Mouse (Mus musculus): Measurements from ENCODE around the gene Slc25a5. TPM values are rescaled to one million over a fixed set of nuclear protein-coding genes. Genes with fewer than 3 reads are reported as not detected.
"Not testable (repeated sequence)": the region's sequence is repeated elsewhere in the genome, so short reads cannot be mapped to it uniquely, and the experiment has no call there.

Slc25a5 gene
- total RNA-seq (2015) = 1,266 and 1,295 TPM in 2 replicates
- 902 and 1,027 TPM in 2 replicates for total RNA-seq (2017)

- ATAC-seq (replicated peaks; ENCODE audit: poor library complexity) = peak; percentile 94
Measured at GRCm38 (mm10) chrX:36795424-36796162, at the start of gene Slc25a5. TSS of gene Slc25a5 (plus strand) at chrX:36795651.

GRCm38 (mm10) chrX:36746789-36747188 is 48.7 kb upstream of the Slc25a5 start:
- no peak for ATAC-seq (replicated peaks; ENCODE audit: poor library complexity)

GRCm38 (mm10) chrX:36748573-36748972 is 46.9 kb upstream of the Slc25a5 start:
- no peak for ATAC-seq (replicated peaks; ENCODE audit: poor library complexity)

- ATAC-seq (replicated peaks; ENCODE audit: poor library complexity) = no peak
Measured at GRCm38 (mm10) chrX:36749281-36749785, 46.1 kb upstream of the Slc25a5 start.

- no peak for ATAC-seq (replicated peaks; ENCODE audit: poor library complexity)
Measured at GRCm38 (mm10) chrX:36750591-36750990, 44.9 kb upstream of the Slc25a5 start.

GRCm38 (mm10) chrX:36752586-36752985 is 42.9 kb upstream of the Slc25a5 start:
- ATAC-seq (replicated peaks; ENCODE audit: poor library complexity) = no peak

GRCm38 (mm10) chrX:36757796-36758472 is 37.5 kb upstream of the Slc25a5 start:
- no peak for ATAC-seq (replicated peaks; ENCODE audit: poor library complexity)

GRCm38 (mm10) chrX:36758566-36758965 is 36.9 kb upstream of the Slc25a5 start:
- peak; percentile 45 for ATAC-seq (replicated peaks; ENCODE audit: poor library complexity)

- ATAC-seq (replicated peaks; ENCODE audit: poor library complexity) = peak; percentile 97
Measured at GRCm38 (mm10) chrX:36760946-36761635, 34.4 kb upstream of the Slc25a5 start.

- no peak for ATAC-seq (replicated peaks; ENCODE audit: poor library complexity)
Measured at GRCm38 (mm10) chrX:36762289-36762688, 33.2 kb upstream of the Slc25a5 start.

- ATAC-seq (replicated peaks; ENCODE audit: poor library complexity) = peak; percentile 44; the same call in 1 of the 2 replicates
Measured at GRCm38 (mm10) chrX:36762894-36763293, 32.6 kb upstream of the Slc25a5 start.

GRCm38 (mm10) chrX:36763298-36763933 is 32.0 kb upstream of the Slc25a5 start:
- no peak for ATAC-seq (replicated peaks; ENCODE audit: poor library complexity)

- ATAC-seq (replicated peaks; ENCODE audit: poor library complexity) = no peak
Measured at GRCm38 (mm10) chrX:36763934-36764317, 31.5 kb upstream of the Slc25a5 start.

GRCm38 (mm10) chrX:36767386-36767785 is 28.1 kb upstream of the Slc25a5 start:
- ATAC-seq (replicated peaks; ENCODE audit: poor library complexity) = no peak

GRCm38 (mm10) chrX:36772591-36772990 is 22.9 kb upstream of the Slc25a5 start:
- no peak for ATAC-seq (replicated peaks; ENCODE audit: poor library complexity)

GRCm38 (mm10) chrX:36775520-36775919 is 19.9 kb upstream of the Slc25a5 start:
- no peak for ATAC-seq (replicated peaks; ENCODE audit: poor library complexity)

GRCm38 (mm10) chrX:36777694-36778093 is 17.8 kb upstream of the Slc25a5 start:
- no peak for ATAC-seq (replicated peaks; ENCODE audit: poor library complexity)

- ATAC-seq (replicated peaks; ENCODE audit: poor library complexity) = no peak
Measured at GRCm38 (mm10) chrX:36789360-36789759, 6.1 kb upstream of the Slc25a5 start.

GRCm38 (mm10) chrX:36794571-36794970 is 880 bp upstream of the Slc25a5 start:
- no peak for ATAC-seq (replicated peaks; ENCODE audit: poor library complexity)

- peak; percentile 78 for ATAC-seq (replicated peaks; ENCODE audit: poor library complexity)
Measured at GRCm38 (mm10) chrX:36796163-36796581, 721 bp downstream of the Slc25a5 start.

GRCm38 (mm10) chrX:36796734-36797133 is 1.3 kb downstream of the Slc25a5 start:
- not testable (repeated sequence) for ATAC-seq (replicated peaks; ENCODE audit: poor library complexity)

Measured in megakaryocyte progenitor cell, adult 5-6 weeks (primary cell).